Mouse (Mus musculus) lung, adult 2 months (tissue): Measurements from ENCODE around the gene Ccdc137.

Experiments used
- CTCF ChIP-seq: fragments of 200-500 bp; IDR thresholded peaks from 2 replicates; pipeline ENCODE4 v1.5.1; 2011; ENCODE audit warnings: mild to moderate bottlenecking, low read length, control low read depth; ENCODE audit not compliant: insufficient read depth
- POLR2A ChIP-seq: fragments of 200-500 bp; IDR thresholded peaks from 2 replicates; pipeline ENCODE4 v1.6.1; 2011; ENCODE audit warnings: low read depth, mild to moderate bottlenecking, control low read depth, low read length, borderline replicate concordance; ENCODE audit errors: extremely low read depth

- TF ChIP-seq CTCF (no peak), POLR2A (no peak)
Measured at GRCm38 (mm10) chr11:120501018-120501417, 43.1 kb downstream of the Ccdc137 start.
